Mouse (Mus musculus) retina, postnatal 1 day (tissue): Measurements from ENCODE around the gene Siah1a.

Experiments used
- DNase-seq: peaks from one replicate; pipeline ENCODE4 v3.0.0-alpha.2; 2012

Siah1a gene

DNA sequence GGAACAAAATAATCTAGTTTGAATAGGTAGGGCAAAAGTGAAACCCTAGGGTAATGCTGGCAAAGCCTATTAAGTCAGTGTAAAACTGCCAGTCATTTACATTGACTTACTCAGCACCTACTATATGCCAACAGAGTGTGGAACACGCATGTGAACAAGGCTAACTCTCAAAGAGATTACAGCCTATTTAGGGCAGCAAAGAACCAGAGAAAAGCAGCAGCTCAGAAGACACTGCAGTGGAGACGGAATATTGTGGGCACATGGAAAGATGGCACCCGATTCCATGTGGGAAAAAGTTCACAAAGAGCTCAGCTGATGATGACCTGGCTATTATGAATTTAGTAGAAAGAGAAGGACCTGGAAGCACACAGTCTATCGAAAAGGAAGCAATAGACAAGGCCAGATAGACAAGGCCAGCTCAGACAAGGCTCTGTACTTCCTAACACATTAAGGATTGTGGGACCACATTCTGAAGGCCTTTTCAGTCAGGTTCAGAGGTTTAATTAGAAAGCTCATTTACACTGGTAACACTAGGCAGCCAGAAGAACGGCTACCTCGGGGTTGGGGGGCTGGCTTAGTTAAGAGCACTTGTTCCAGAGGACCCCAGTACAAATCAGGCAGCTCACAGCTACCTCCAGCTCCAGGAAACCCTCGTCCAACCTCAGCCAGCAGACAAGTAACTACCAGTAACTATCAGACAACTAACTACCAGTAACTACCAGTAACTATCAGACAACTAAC, 3.0 kb downstream of the Siah1a start:
- no peak for DNase-seq

DNA sequence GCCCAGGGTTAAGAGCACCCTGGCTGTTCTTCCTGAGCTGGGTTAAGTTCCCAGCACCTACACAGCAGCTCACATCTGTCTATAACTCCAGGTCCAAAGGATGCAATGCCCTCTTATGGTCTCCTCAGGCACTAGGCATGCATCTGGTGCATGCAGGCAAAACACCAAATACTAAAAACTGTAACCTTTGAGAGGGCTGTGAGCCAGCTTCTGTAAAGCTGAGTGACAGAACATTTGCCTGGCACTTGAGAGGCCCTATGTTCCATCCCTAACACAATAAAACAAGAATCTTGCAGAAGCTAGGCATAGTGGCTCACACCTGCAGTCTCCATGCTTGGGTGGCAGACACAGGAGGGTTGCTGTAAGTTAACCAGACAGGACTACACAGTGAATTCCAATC, 4.1 kb downstream of the Siah1a start:
- no peak for DNase-seq

DNA sequence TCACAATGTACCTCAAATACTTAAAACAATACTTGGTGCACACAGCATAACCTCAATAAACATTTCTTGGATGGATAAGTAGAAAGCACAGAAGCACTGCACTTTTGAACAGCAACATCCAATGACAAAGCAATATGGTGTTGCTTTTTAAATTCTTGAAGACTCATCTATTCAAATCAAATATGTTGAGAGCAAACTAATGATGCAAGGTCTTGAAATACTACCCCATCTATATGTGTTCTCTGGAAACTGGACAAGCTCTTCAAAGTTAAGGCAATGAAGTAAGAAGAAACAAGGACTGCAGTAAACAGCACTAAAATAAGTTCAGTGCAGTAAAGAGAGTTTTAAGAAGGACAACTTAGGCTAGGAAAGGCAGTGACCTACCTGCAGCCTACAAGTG, 4.8 kb downstream of the Siah1a start:
- no peak for DNase-seq

DNA sequence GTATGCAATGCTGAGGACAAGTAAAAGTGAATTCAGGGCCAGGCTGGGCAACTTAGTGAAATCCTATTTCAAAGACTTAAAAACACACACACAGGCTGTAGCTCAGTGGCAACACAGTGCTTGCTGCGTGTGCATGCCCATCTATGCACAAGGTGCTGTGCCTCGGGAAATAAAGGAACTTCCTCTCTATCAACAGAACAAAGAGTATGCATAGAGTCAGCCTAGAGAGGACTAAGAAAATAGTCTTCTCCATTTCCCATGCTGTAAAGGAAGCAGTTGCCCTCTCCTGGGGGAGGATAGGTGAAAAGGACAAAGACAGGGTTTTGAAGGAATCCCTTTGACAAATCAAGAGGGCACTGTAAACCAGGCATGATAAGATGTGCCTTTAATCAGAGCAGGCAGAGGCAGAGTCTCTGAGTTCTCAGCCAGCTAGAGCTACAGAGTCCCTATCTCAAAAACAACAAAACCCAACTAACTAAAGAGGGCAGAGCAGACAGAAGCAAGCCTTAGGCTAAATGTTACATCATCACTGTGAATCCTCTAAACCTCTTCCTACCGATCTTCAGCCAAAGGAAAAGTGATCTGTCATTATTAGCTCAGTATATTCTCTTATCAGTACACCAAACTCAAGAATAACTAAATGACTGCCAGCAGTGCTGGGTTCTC, 10.2 kb downstream of the Siah1a start:
- DNase-seq: no peak

DNA sequence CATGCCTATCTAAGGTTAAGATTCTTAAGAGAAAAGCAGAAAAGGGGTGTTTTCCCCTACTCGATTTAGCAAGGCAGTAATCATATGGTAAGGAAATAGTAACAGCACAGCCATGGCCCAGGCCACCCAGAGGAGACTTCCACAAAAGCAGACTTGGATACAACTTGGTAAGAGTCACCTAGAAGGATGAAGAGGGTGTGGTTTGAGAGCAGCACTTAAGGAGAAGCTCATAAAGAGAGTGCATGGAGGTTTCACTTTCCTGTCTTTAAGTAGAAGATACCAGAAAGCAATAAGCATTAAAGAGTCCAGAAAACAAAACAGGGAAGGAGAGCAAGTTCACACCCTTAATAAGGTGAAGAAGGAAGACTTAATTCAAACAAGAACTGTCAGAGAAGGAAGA, 10.8 kb downstream of the Siah1a start:
- DNase-seq: no peak

DNA sequence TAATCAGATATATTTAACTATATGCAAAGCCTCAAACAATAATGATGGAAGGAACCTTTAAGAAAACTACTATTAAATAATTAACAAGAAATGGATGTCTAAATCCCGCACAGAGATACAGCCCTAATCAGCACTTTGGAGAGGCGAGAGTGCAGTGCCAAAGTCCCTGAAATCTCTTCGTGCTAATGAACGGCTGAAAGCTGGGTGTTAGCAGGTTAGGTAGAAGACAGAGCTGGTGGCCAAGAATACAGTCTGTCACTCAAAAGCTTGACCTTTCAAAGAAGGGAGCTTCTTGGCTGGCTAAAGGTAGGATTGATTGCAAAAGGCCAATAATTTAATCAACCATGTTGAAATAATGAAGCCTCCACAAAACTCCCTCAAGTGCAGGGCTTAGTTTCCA, 11.6 kb downstream of the Siah1a start:
- DNase-seq: no peak

DNA sequence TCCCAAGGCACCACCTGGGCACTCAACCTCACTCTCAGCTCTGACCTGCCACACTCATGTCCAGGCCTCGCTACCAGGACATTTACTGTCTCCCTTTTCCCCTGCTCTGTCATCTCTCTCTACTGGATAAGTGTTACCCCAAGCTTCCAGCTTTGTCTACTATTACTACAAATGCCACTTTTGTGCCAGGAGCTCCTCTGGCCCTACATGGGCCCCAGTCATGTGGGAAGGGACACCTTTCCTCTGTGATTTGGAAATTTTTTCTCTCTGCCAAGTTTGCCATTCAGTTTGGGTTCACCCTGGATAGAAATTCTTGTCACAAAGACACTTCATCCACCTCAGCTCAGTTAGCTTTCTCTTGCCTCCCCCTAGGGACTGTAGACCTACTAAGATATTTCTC, 14.9 kb downstream of the Siah1a start:
- DNase-seq: no peak

DNA sequence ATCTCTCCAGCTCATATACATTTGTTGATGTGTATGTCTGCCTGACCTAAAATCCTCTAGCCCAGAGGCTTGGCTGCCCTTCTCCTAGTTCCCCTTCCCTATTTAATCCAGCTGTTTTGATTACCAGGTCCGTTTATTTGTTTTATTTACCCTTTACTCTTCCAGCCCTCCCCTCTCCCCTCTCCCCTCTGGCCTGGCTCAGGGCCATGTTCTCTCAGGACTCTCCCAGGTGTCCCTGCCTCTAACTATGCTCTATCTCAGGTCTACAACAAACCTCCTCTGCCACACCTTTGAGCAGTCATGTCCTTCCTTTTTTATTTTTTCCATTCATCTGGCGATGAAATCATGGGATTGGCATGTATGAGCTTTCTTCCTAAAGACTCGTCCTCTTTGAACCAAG, 15.4 kb downstream of the Siah1a start:
- no peak for DNase-seq

DNA sequence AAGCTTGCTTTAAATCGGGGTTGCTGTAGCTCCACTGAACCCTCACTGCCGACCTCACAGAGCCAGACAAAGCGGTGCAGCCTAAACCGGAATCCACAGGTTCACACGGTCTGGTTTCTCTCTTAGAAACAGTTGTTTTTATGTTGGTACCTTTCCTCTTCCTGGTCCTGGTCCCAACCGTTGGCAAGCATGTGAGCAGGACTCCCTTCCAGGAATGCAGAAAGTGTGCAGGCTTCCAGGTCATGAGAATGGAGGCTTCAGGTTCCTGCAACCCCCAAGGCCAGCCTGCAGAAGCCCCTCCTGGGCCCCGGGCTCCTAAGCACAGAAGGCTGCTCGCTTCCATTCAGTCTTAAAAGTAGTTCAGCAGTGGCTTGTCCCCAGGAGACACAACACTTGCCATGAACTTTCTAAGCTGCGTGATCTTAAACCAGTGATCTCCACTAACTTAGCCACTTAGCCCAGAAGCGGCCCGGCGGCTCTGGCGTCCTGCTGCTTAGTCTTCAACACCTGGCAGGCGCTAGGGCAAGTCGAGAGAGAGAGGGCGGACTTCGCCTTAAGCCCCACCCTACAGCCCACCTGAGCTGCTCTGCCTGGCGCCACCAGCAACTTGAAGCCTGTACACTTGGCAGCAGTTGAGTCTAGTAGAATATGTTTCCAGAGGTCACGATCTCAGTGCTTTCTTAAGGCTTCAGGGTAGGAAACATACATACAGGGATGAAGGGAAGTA, 17.3 kb downstream of the Siah1a start:
- no peak for DNase-seq

DNA sequence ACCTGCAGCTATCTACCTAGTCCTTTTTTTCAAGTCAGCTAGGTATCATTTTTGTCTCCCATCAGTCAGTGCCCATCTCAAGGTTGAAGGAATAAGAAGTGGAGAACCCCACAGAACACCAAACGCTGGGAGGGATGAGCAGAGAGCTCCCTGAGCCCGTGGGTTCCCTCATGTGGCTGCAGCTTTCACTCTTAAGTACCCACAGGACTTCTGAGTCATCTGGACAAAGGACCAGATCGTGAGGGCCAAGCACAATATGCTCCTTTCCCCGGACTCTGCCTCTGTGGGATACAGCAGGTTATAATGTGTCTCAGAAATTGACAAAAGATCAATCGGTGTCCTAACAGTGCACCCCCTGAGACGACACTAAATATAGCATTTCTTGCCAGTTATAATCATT, 18.8 kb downstream of the Siah1a start:
- DNase-seq: no peak

DNA sequence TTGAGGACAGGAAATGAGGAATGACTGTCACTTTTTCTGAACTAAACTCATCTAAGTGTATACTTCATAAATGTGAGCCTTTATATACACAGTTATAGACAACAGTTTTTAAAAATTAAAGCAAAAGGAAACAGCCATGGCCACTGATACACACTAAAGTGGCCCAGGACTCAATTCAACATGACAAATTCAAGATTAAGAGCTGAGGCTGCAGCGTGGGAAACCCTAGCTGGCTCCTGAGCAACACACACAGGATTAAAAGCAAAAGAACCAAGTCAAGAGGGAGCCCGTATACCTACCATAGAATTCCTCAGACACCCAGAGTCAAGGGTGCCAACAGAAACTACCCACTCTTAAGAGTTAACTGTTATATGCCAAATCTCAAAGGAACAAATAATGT, 24.2 kb downstream of the Siah1a start:
- DNase-seq: no peak

DNA sequence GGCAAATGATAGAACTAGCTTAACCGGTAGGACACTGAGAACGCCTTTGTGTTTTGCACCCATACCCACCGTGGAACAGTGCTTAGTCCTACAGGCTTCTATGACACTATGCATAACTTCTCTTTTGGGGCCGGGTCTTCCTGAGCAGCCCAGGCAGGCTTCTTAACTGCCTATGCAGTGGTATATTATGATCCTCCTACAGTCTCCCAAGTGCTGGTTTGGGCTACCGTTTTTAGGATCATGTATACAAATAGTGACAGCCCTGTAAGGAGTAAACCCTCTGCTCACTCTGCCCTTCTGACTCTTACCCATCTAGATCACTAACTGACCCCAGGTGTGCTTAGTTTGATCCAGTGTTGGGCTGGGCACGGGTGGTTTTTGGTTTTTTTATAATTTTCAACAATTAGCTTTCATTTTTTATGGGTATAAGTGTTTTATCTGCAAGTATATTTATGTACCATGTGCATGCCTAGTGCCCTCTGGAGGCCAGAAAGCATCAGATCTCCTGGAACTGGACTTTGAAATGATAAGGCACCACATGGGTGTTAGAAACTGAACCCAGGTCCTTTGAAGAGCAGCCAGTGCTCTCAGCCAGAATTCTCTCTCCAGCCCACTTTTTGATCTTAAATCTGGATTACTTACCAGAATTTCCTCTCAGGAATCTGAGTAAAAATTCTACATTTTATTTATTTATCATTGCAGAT, 24.8 kb downstream of the Siah1a start:
- DNase-seq: no peak

DNA sequence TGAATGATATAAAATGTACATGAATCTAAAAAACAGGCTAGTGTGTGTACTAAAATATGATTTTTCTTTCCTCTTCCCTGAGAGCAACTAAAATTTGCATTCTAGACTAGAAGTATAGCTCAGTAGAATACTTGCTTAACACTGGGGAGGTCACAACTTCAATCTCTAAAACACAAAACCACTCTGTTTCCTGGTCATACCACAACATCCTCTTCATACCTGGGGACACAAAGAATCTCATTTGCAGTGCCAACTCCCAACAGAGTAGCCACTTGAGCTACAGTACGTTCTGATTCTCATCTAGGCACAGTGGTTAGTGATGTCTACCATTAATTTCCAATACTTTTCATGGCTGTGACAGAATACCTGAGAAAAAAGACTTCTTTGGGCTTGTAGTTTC, 26.4 kb downstream of the Siah1a start:
- DNase-seq: no peak

DNA sequence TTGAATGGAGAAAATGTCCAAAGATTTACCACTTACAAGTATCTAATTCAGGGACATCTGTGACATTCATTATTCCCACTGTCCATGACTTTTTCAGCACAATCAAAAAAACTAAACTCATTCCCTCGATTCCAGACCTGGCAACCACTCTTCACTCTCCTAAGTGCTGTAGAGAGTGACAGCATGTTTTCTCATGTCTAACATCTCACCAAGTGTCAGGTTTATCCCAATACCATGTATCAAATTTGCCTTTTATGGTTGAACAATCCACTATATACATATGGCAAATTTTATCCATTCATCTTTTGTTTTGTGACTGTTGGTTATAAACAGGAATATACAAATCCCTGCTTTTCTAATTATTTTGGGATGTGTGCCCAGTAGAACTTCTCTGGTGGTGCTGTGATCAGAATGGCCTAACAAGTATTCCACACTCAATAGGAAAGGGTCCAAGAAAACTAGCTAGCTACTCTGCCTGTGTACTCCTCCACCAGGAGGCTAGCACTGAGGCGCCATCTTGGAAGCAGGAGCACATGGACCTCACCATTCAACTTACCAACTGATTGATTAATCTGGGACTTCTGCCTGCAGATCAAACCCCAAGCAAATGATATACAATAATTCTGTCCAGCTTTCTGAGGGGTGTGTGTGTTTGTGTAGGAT, 27.3 kb downstream of the Siah1a start:
- DNase-seq: no peak

DNA sequence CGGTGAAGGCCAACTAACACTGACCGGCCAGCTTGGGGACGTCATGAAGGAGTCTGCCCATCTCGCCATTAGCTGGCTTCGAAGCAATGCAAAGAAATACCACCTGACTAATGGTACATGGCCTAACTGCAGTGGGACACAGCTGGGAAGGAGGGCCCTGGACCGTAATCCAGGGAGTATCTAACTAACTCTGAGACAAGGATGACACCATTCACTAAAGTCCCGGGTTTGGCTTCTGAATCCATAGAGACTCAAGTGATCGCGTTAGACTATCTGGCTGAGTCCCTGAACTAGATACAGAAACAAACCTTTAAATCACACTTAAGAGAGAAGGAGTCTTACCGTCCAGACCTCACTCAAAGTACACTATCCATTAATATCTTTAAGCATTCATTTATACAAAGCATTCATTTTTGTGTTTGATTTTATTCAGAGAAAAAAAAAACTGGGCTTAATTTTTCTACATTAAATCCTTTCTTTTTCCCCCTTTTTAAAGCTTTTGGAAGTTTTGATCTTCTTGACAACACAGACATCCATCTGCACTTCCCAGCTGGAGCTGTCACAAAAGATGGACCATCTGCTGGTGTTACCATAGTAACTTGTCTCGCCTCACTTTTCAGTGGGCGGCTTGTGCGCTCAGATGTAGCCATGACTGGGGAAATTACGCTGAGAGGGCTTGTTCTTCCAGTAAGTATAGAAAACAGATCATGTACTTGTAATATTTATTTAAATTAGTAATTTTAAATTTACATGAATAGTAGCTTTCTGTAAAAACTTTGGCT, 32.1 kb downstream of the Siah1a start:
- peak; percentile 78 for DNase-seq

DNA sequence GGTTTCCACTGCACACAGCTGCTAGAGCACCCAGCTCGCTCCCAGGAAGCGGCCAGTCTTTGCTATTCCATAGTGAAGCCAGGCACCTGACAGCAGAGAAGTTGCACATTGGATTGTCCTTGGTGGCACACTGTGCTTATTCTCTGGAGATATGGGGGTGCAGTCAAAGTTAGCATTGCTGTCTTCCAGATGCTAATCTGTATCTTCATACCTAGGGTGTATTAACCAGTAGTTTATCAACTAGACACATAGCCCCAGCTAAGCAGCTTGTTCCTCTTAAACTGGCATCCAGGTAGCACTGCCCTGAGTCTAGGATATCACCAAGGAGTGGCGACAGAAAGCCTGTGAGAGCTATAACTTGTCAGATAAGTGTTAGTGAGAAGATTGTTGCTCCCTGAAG, 33.1 kb downstream of the Siah1a start:
- no peak for DNase-seq

DNA sequence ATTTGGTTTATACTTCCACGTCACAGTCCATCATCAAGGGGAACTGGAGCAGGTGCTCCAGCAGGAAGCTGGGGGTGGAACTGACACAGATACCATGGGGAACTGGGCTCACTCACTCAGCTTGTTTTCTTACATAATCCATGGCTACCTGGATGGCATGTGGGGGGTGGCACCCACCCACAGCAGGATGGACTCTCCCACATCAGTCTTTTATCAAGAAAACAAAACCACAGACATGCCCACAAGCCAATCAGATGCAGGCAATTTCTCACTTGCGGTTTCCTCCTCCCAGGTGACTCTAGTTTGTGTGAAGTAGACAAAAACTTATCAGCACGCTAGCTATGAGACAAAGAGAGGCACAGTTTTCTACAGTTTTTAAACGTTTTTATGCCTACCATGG, 37.9 kb downstream of the Siah1a start:
- DNase-seq: no peak

DNA sequence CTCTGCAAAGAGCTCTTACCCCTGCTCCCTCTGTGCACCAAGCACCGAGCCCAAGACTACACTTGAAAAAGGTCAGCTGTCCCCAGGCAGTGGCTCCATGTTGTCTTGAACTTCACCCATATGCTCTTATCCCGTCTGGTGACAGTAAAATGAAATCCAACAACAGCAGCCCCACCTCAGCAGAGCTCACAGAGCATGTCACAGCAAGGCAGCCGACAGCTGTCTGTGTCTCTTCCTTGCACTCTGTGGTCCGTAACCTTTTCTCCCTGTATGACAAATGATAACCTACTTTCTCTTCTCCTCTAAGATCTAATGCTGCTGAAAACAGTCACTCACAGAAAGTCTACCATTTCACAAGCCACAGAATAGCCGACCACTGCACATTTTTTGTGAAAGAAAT, 39.0 kb downstream of the Siah1a start:
- DNase-seq: no peak

DNA sequence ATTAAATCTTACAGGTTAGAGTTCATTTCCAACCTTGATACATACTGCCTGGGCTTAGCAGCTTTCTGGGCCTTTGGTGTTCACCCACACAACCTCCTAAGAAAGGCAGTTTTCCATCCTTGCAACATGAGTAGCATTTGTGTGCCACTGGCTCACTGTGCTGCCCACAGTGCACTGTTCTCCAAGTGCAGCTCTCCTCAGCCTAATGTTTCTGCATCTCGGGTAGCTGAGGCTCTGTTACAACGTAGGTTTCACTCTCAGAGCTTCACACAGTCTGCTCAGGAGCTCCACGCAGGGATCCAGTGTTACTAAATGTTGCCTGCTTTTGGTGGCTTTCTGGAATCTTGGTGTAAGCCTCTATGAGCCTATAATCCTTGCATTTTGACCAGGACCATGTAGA, 40.4 kb downstream of the Siah1a start:
- no peak for DNase-seq

DNA sequence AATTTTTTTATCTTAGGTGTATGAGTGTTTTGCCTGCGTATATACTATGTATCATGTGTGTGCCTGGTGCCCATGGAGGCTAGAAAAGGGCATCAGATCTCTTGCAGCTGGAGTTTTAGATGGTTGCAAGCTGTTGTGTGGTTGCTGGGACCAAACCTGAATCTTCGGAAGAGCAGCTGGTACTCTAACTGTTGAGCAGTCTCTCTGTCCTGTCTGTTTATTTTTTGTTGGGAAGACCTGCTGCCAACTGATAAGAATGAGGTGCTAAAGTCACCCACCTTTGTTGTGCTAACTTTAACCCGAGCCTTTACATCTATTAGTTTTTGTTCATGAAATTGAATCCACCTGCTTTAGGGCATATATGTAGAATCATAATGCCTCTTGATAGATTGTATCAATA, 43.3 kb downstream of the Siah1a start:
- no peak for DNase-seq

DNA sequence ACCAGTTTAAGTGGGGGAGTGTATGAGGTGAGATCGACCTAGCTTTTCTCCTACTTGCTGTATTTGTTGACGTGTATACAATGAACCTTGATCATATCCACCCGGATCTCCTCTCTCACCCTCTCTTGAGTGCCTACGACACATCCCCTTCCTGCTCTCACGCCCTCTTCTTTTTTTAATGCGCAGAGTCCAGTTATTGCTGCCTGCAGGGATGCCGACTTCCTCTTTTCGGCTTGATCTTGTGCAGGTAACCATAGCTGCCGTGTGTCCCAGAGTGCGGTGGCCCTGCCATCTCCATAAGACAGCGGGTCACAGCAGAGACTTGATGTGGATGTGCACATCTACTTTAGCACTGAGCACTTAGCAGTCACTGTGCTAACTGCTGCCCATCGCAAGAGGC, 46.3 kb downstream of the Siah1a start:
- no peak for DNase-seq

DNA sequence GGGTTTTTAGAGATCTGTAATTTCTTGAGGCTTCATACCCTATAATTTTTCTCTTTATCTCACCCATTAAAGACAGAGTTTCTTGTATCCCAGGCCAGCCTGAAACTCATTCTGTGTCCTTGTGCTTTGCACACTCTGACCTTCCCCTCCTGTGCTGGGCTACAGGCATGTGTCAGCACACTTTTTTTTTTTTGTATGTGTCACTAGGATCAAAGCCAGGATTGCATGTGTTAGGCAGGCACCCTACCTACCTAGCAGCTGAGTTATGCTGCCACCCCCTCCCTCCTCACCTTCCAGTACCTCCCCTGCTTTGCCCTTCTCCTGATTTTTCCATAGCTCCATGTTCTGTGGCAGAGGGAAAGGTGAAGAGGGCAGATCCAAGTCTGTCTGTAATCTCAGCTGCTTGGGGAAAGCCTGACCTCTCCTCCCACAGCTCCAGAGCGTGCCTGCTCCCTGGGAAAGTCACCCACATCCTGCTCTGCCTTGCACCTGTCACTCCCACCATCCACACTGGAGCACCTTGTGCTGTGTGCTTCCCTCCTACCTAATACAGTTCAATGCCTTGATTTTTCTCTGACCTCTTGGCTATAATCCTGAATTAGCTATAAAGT, 46.8 kb downstream of the Siah1a start:
- DNase-seq: no peak
